In genomic region chr2:93015041-93015440, GRCm38 (mm10) we compare ENCODE assay signal across 9 mouse cellular contexts. TPM values are rescaled to one million over a fixed set of nuclear protein-coding genes. Genes with fewer than 3 reads are reported as not detected.
DNase-seq lines count a peak whose midpoint lies in the region; ATAC-seq and TF ChIP-seq lines count a peak whose summit lies in the region.
"Had no signal": no experiment of that assay in that cellular context is flagged by ENCODE, and none has a peak within 500 bp of the region (broad histone marks: within the 10 kb centered on the region; RNA-seq: fewer than 3 reads in every experiment).

No protein-coding gene starts in this region.

- ATAC-seq in hindbrain, embryonic 15.5 days (ENCODE audit: low FRiP score, low read depth): peak; percentile 24
- peak; percentile 17 for ATAC-seq in megakaryocyte progenitor cell, adult 5-6 weeks (replicated peaks; ENCODE audit: poor library complexity)
- peak; percentile 32; the same call in 1 of the 2 replicates for ATAC-seq in stomach, embryonic 15.5 days (ENCODE audit: insufficient read depth, low FRiP score, low read depth)

- in situ Hi-C loops in CH12.LX (cut with MboI; ENCODE audit: low pct_ligation_motif_present, low pct_unique_long_range_greater_than_20kb, low sequenced_read_pairs): no loop called here

- 0 out of 4 replicates have a peak, but pooled peaks cover 0 to 3% of the 10 kb centered on the region in 2 experiments for H3K4me1 ChIP-seq in CH12.LX (ENCODE audit: control insufficient read depth in 1 of 2, insufficient read depth in 2 of 2)
- H3K4me1 ChIP-seq in cortical plate, adult 2 months (ENCODE audit: control insufficient read depth, insufficient read depth, low read length): 0 out of 2 replicates have a peak, but pooled peaks cover 2% of the 10 kb centered on the region
- peaks cover 26% of the 10 kb centered on the region for H3K4me1 ChIP-seq in hindbrain, embryonic 15.5 days (replicated peaks)
- H3K4me1 ChIP-seq in stomach, embryonic 15.5 days: peaks cover 31% of the 10 kb centered on the region

- H3K4me2 ChIP-seq in CH12.LX (ENCODE audit: insufficient read depth, low read depth, poor library complexity, severe bottlenecking): peak overlapping the region; percentile 34
- peak overlapping the region; percentile 98 for H3K4me2 ChIP-seq in hindbrain, embryonic 15.5 days
- peak overlapping the region; percentile 91 for H3K4me2 ChIP-seq in stomach, embryonic 15.5 days

- TF ChIP-seq POLR2A in CH12.LX (IDR thresholded peaks at IDR 0.05; ENCODE audit: low read depth, low read length): no peak
- TF ChIP-seq POLR2A in cortical plate, adult 2 months (IDR thresholded peaks at IDR 0.05; ENCODE audit: extremely low read depth, insufficient read depth, low read length): no peak

- TF ChIP-seq EP300 in CH12.LX (IDR thresholded peaks at IDR 0.05; ENCODE audit: low read length): no peak

- no peak overlapping the region for H3K27ac ChIP-seq in CH12.LX (ENCODE audit: insufficient read depth, low read depth)
- no peak overlapping the region for H3K27ac ChIP-seq in cortical plate, adult 2 months (ENCODE audit: insufficient read depth, low read length)
- H3K27ac ChIP-seq in hindbrain, embryonic 15.5 days (replicated peaks): peak overlapping the region; percentile 73
- H3K27ac ChIP-seq in stomach, embryonic 15.5 days: peak overlapping the region; percentile 95
- H3K27ac ChIP-seq: macrophage had no signal

- H3K36me3 ChIP-seq in CH12.LX (replicated peaks in 1 of 2; ENCODE audit: control insufficient read depth in 1 of 2, insufficient read depth in 1 of 2, low read length in 1 of 2): no peaks in the 10 kb centered on the region
- H3K36me3 ChIP-seq in hindbrain, embryonic 15.5 days: peaks cover 6% of the 10 kb centered on the region; the same call in 1 of the 2 replicates
- H3K36me3 ChIP-seq in stomach, embryonic 15.5 days: peaks cover 8% of the 10 kb centered on the region; the same call in 1 of the 2 replicates

- no peak overlapping the region for H3K9ac ChIP-seq in CH12.LX (ENCODE audit: insufficient read depth, low read depth)
- peak overlapping the region; percentile 70 for H3K9ac ChIP-seq in hindbrain, embryonic 15.5 days
- peak overlapping the region; percentile 49 for H3K9ac ChIP-seq in stomach, embryonic 15.5 days

- DNase-seq in gastrocnemius, postnatal 10 days: peak; percentile 17
- no peak for DNase-seq in gastrocnemius, adult 18-20 months (ENCODE audit: low spot score)
- no peak for DNase-seq in CH12.LX (ENCODE audit: extremely low read depth)
- no peak for DNase-seq in layer of hippocampus, adult 9-11 months

- dilution Hi-C loops in CH12.LX (cut with MboI; ENCODE audit: extremely low pct_ligation_motif_present, extremely low pct_unique_long_range_greater_than_20kb, low sequenced_read_pairs): no loop called here

- H3K79me2 ChIP-seq in CH12.LX (replicated peaks; ENCODE audit: control insufficient read depth, extremely low read depth, insufficient read depth, poor library complexity, severe bottlenecking): no peaks in the 10 kb centered on the region

- TF ChIP-seq CTCF in CH12.LX (conservative IDR thresholded peaks at IDR 0.05 in 1 of 2, IDR thresholded peaks at IDR 0.05 in 1 of 2; ENCODE audit: low read depth in 2 of 2, low read length in 2 of 2): no peak
- no peak for TF ChIP-seq CTCF in cortical plate, adult 2 months (IDR thresholded peaks at IDR 0.05; ENCODE audit: extremely low read depth, insufficient read depth, low read length)

- WGBS in hindbrain, embryonic 15.5 days: 2% methylated on average over 36 of the region's 40 CpGs
- WGBS in stomach, embryonic 15.5 days: 1% methylated on average over 34 of the region's 40 CpGs

- peaks cover 3% of the 10 kb centered on the region for H3K9me3 ChIP-seq in CH12.LX (replicated peaks; ENCODE audit: low read length)
- H3K9me3 ChIP-seq in hindbrain, embryonic 15.5 days: no peaks in the 10 kb centered on the region
- H3K9me3 ChIP-seq in stomach, embryonic 15.5 days: no peaks in the 10 kb centered on the region

- TF ChIP-seq RAD21 in CH12.LX (IDR thresholded peaks at IDR 0.05; ENCODE audit: low read depth, low read length): no peak

- peak overlapping the region in 1 of 3 experiments; percentile 12 for H3K4me3 ChIP-seq in CH12.LX (replicated peaks in 1 of 3; ENCODE audit: low read depth in 2 of 3, low read length in 2 of 3, poor library complexity in 1 of 3)
- peak overlapping the region; percentile 49 for H3K4me3 ChIP-seq in cortical plate, adult 2 months (ENCODE audit: insufficient read depth, low read length)
- peak overlapping the region; percentile 55 for H3K4me3 ChIP-seq in hindbrain, embryonic 15.5 days
- peak overlapping the region; percentile 65 for H3K4me3 ChIP-seq in stomach, embryonic 15.5 days (replicated peaks)

- peaks cover 79% of the 10 kb centered on the region for H3K27me3 ChIP-seq in CH12.LX (replicated peaks)
- no peaks in the 10 kb centered on the region for H3K27me3 ChIP-seq in hindbrain, embryonic 15.5 days
- no peaks in the 10 kb centered on the region for H3K27me3 ChIP-seq in stomach, embryonic 15.5 days (replicated peaks)

TF ChIP-seq in CH12.LX, 34 proteins besides CTCF, POLR2A, EP300 and RAD21:
- no peak for TF ChIP-seq MEF2A (IDR thresholded peaks at IDR 0.05; ENCODE audit: borderline replicate concordance, low read depth, low read length)
- TF ChIP-seq KAT2A (IDR thresholded peaks at IDR 0.05; ENCODE audit: insufficient replicate concordance, low read length): no peak
TF ChIP-seq in CH12.LX: peak in this region for 0.

RNA-seq across cellular contexts. Expression of gene Prdm11, which starts 30.9 kb away (rescaled TPM):
- total RNA-seq in gastrocnemius, postnatal 10 days (2021): 1 to 10 TPM; 3.2 to 3.4 TPM
- under 1 TPM; 0.39 to 0.90 TPM for total RNA-seq in gastrocnemius, adult 18-20 months (2021)
- total RNA-seq in CH12.LX (2012; rRNA removed) (1.3 and 1.8 TPM in 2 replicates), CH12.LX (2014; rRNA removed) (0.05 TPM in 1 of 2 replicates, not detected in the other)
- polyA plus RNA-seq in CH12.LX (2012; ENCODE audit: insufficient read length, low read depth): 0.06 TPM in 1 of 2 replicates, not detected in the other
- 7.5 and 7.9 TPM in 2 replicates for polyA plus RNA-seq in cortical plate, adult 2 months (2012; rRNA removed)
- polyA plus RNA-seq in hindbrain, embryonic 15.5 days (2015; fragmentation: Nextera tagmentation; extraction: Ambion mirVana): 3.7 and 4.1 TPM in 2 replicates
- 3.5 and 5.1 TPM in 2 replicates for total RNA-seq in megakaryocyte progenitor cell, adult 5-6 weeks (2015)
- 4.6 and 5.6 TPM in 2 replicates for total RNA-seq in megakaryocyte progenitor cell, adult 5-6 weeks (2017)
- polyA plus RNA-seq in stomach, embryonic 15.5 days (2015; fragmentation: Nextera tagmentation; extraction: Ambion mirVana): 11.0 and 11.5 TPM in 2 replicates

Comparison
In these comparisons a context has a peak if more than half of its experiments do, and no peak if none do; other contexts are left out.
1. H3K27ac ChIP-seq: peak in hindbrain, embryonic 15.5 days (single experiment) and stomach, embryonic 15.5 days (single experiment); none in CH12.LX (single experiment) and cortical plate, adult 2 months (single experiment).
2. H3K4me2 ChIP-seq: peak in every context shown above with its lines; median percentile 98 in hindbrain, embryonic 15.5 days; 91 in stomach, embryonic 15.5 days; 34 in CH12.LX.
3. Peak in every context shown above with its lines, with median percentiles within 50 percentile points of each other: ATAC-seq.